Mouse (Mus musculus) CH12.LX (cell line): ENCODE results near the gene Chrne. TPM values are rescaled to one million over a fixed set of nuclear protein-coding genes. Genes with fewer than 3 reads are reported as not detected.

ENCODE experiments used
- DNase-seq: peaks from one replicate; pipeline ENCODE4 v3.0.0-alpha.2; 2013; ENCODE audit errors: extremely low read depth
- H3K27ac ChIP-seq: 2 replicates; pipeline ENCODE4 v1.5.1; 2012; ENCODE audit warnings: low read depth, mild to moderate bottlenecking, control low read depth, moderate library complexity; ENCODE audit not compliant: insufficient read depth
- H3K27me3 ChIP-seq: replicated peaks from 2 replicates; pipeline ENCODE3; 2012; ENCODE audit warnings: inconsistent platforms
- H3K36me3 ChIP-seq, 2 experiments: replicated peaks in 1 of 2; 2 replicates each; pipeline versions ENCODE3 to v1.6.1; 2012; ENCODE audit warnings: inconsistent platforms in 1 of 2, low read length in 1 of 2, mild to moderate bottlenecking in 1 of 2, mixed read lengths in 1 of 2, moderate library complexity in 1 of 2; ENCODE audit not compliant: control insufficient read depth in 1 of 2, insufficient read depth in 1 of 2
- H3K4me1 ChIP-seq, 2 experiments: 2 replicates each; pipeline ENCODE4 v1.6.1; 2012; ENCODE audit warnings: inconsistent platforms in 1 of 2, moderate library complexity in 1 of 2; ENCODE audit not compliant: insufficient read depth in 2 of 2, control insufficient read depth in 1 of 2
- H3K4me2 ChIP-seq: 2 replicates; pipeline ENCODE4 v1.6.1; 2012; ENCODE audit warnings: low read depth, mild to moderate bottlenecking, control low read depth; ENCODE audit not compliant: poor library complexity, insufficient read depth, severe bottlenecking
- H3K4me3 ChIP-seq, 3 experiments: fragments of 150-350 bp in 1 of 3; sonication (generic) in 1 of 3; replicated peaks in 1 of 3; 2 replicates each; pipeline versions ENCODE3 to v1.5.1; 2011 to 2012; ENCODE audit warnings: low read depth in 2 of 3, low read length in 2 of 3, mild to moderate bottlenecking in 2 of 3, moderate library complexity in 2 of 3, control low read depth in 1 of 3, improper control_type of control experiment in 1 of 3, inconsistent platforms in 1 of 3, mixed read lengths in 1 of 3; ENCODE audit not compliant: poor library complexity in 1 of 3
- H3K79me2 ChIP-seq: replicated peaks from 2 replicates; pipeline ENCODE4 v1.6.1; 2012; ENCODE audit warnings: mild to moderate bottlenecking, moderate library complexity; ENCODE audit not compliant: control insufficient read depth, poor library complexity, insufficient read depth, severe bottlenecking; ENCODE audit errors: extremely low read depth
- H3K9ac ChIP-seq: 2 replicates; pipeline ENCODE4 v1.6.1; 2012; ENCODE audit warnings: low read depth, mild to moderate bottlenecking, control low read depth, moderate library complexity; ENCODE audit not compliant: insufficient read depth
- H3K9me3 ChIP-seq: replicated peaks from 2 replicates; pipeline ENCODE3; 2012; ENCODE audit warnings: low read length, inconsistent platforms, mixed read lengths
- BHLHE40 ChIP-seq: IDR thresholded peaks from 2 replicates; pipeline ENCODE4 v1.6.1; 2011; ENCODE audit warnings: mild to moderate bottlenecking, low read depth, low read length, improper control_type of control experiment
- CHD1 ChIP-seq: IDR thresholded peaks from 2 replicates; pipeline ENCODE4 v1.6.1; 2012; ENCODE audit warnings: low read depth, low read length, improper control_type of control experiment, inconsistent platforms
- CHD2 ChIP-seq: IDR thresholded peaks from 2 replicates; pipeline ENCODE4 v1.6.1; 2011; ENCODE audit warnings: low read length, improper control_type of control experiment
- CTCF ChIP-seq, 2 experiments: IDR thresholded peaks in 1 of 2; conservative IDR thresholded peaks in 1 of 2; 2 replicates each; pipeline ENCODE4 v1.5.1; 2011 to 2012; ENCODE audit warnings: low read depth in 2 of 2, low read length in 2 of 2, improper control_type of control experiment in 1 of 2, inconsistent platforms in 1 of 2, mild to moderate bottlenecking in 1 of 2, moderate library complexity in 1 of 2
- E2F4 ChIP-seq: IDR thresholded peaks from 2 replicates; pipeline ENCODE4 v1.6.1; 2011; ENCODE audit warnings: low read depth, low read length, improper control_type of control experiment; ENCODE audit not compliant: insufficient replicate concordance
- GABPA ChIP-seq: IDR thresholded peaks from 2 replicates; pipeline ENCODE4 v1.6.1; 2012; ENCODE audit warnings: low read depth, low read length, improper control_type of control experiment, inconsistent platforms; ENCODE audit not compliant: insufficient replicate concordance
- MEF2A ChIP-seq: IDR thresholded peaks from 2 replicates; pipeline ENCODE4 v1.6.1; 2014; ENCODE audit warnings: low read depth, mild to moderate bottlenecking, inconsistent platforms, low read length, improper control_type of control experiment, borderline replicate concordance
- NRF1 ChIP-seq: IDR thresholded peaks from 2 replicates; pipeline ENCODE4 v1.6.1; 2014; ENCODE audit warnings: low read depth, mild to moderate bottlenecking, inconsistent platforms, low read length, improper control_type of control experiment, moderate library complexity
- RCOR1 ChIP-seq: conservative IDR thresholded peaks from 2 replicates; pipeline ENCODE4 v1.6.1; 2012; ENCODE audit warnings: low read depth, mild to moderate bottlenecking, inconsistent platforms, low read length, improper control_type of control experiment
- UBTF ChIP-seq: IDR thresholded peaks from 2 replicates; pipeline ENCODE4 v1.6.1; 2012; ENCODE audit warnings: low read depth, mild to moderate bottlenecking, inconsistent platforms, low read length, improper control_type of control experiment, moderate library complexity
- USF1 ChIP-seq: IDR thresholded peaks from 2 replicates; pipeline ENCODE4 v1.6.1; 2014; ENCODE audit warnings: low read depth, mild to moderate bottlenecking, inconsistent platforms, low read length, improper control_type of control experiment
- dilution Hi-C: fragments of 300-500 bp; cut with MboI; formaldehyde crosslinking; loops from 2 replicates; pipeline ENCODE4 v1.14.3; 2020; ENCODE audit warnings: low sequenced_read_pairs; ENCODE audit not compliant: extremely low pct_unique_long_range_greater_than_20kb, extremely low pct_ligation_motif_present
- in situ Hi-C: fragments of 300-500 bp; cut with MboI; formaldehyde crosslinking; loops from 3 replicates; pipeline ENCODE4 v1.14.3; 2019; ENCODE audit warnings: low sequenced_read_pairs, low pct_ligation_motif_present, low pct_unique_long_range_greater_than_20kb, mixed read lengths
- polyA plus RNA-seq: library from polyadenylated mRNA; unstranded; fragments of >175 nt; gene quantifications from 2 replicates; pipeline ENCODE4 v1.2.1, GENCODE M21; 2012; ENCODE audit warnings: low read depth; ENCODE audit not compliant: insufficient read length
- total RNA-seq, 2 experiments: library from RNA; depleted of rRNA; stranded (reverse); fragments of 300-350 nt in 1 of 2; fragments of >200 nt in 1 of 2; gene quantifications; 2 replicates each; pipeline ENCODE4 v1.2.3; 2012 to 2014

The Chrne gene
- total and polyA plus RNA-seq, 3 experiments = not detected

GRCm38 (mm10) chr11:70658521-70658920 lies 39.5 kb upstream of the Chrne start:
- Histone ChIP-seq H3K36me3 (peaks cover 19 to 49% of the 10 kb centered on the region in 2 experiments), H3K4me1 (peaks cover 7 to 26% of the 10 kb centered on the region in 2 experiments), H3K27ac (no peak overlapping the region), H3K9me3 (no peaks in the 10 kb centered on the region), H3K79me2 (peaks cover 9% of the 10 kb centered on the region), H3K9ac (no peak overlapping the region), H3K27me3 (no peaks in the 10 kb centered on the region), H3K4me2 (no peak overlapping the region), H3K4me3 (no peak overlapping the region)
- no peak for DNase-seq
- dilution Hi-C loops = no loop called here
- TF ChIP-seq BHLHE40 (no peak), CHD2 (no peak), CHD1 (no peak), GABPA (no peak), CTCF (conservative IDR thresholded peaks at IDR 0.05 in 1 of 2, IDR thresholded peaks at IDR 0.05 in 1 of 2; ENCODE audit: low read depth in 2 of 2, low read length in 2 of 2) (no peak), E2F4 (no peak), UBTF (no peak), NRF1 (no peak)
- in situ Hi-C loops = no loop called here

GRCm38 (mm10) chr11:70657991-70658390 lies 39.0 kb upstream of the Chrne start:
- H3K4me2 ChIP-seq = no peak overlapping the region
- in situ Hi-C loops = no loop called here

GRCm38 (mm10) chr11:70657573-70657972 lies 38.6 kb upstream of the Chrne start:
- H3K36me3 ChIP-seq = peaks cover 14 to 46% of the 10 kb centered on the region in 2 experiments
- dilution Hi-C loops (no loop called here), in situ Hi-C loops (no loop called here)
- peak; percentile 19 for DNase-seq
- H3K4me1 ChIP-seq = peaks cover 7 to 26% of the 10 kb centered on the region in 2 experiments
- no peak overlapping the region for H3K4me3 ChIP-seq
- H3K27me3 ChIP-seq = no peaks in the 10 kb centered on the region
- H3K4me2 ChIP-seq = no peak overlapping the region
- no peak for TF ChIP-seq MEF2A
- no peak for TF ChIP-seq CTCF (conservative IDR thresholded peaks at IDR 0.05 in 1 of 2, IDR thresholded peaks at IDR 0.05 in 1 of 2; ENCODE audit: low read depth in 2 of 2, low read length in 2 of 2)
- H3K79me2 ChIP-seq = peaks cover 18% of the 10 kb centered on the region
- no peak overlapping the region for H3K9ac ChIP-seq
- H3K9me3 ChIP-seq = no peaks in the 10 kb centered on the region
- no peak overlapping the region for H3K27ac ChIP-seq

More at GRCm38 (mm10) chr11:70657991-70658390, 39.0 kb upstream of the Chrne start:
- dilution Hi-C loops = no loop called here
- H3K27me3 ChIP-seq = no peaks in the 10 kb centered on the region
- peaks cover 14% of the 10 kb centered on the region for H3K79me2 ChIP-seq
- TF ChIP-seq RCOR1 (no peak), USF1 (no peak)
- no peak overlapping the region for H3K27ac ChIP-seq
- H3K9ac ChIP-seq = no peak overlapping the region
- DNase-seq = no peak
- peaks cover 7 to 26% of the 10 kb centered on the region in 2 experiments for H3K4me1 ChIP-seq
- H3K9me3 ChIP-seq = no peaks in the 10 kb centered on the region
- no peak overlapping the region for H3K4me3 ChIP-seq
- peaks cover 14 to 46% of the 10 kb centered on the region in 2 experiments for H3K36me3 ChIP-seq
